Mouse (Mus musculus): Measurements from ENCODE around the gene Hs3st1. TPM values are rescaled to one million over a fixed set of nuclear protein-coding genes. Genes with fewer than 3 reads are reported as not detected.
"Not testable (repeated sequence)": the region's sequence is repeated elsewhere in the genome, so short reads cannot be mapped to it uniquely, and the experiment has no call there.

Gene Hs3st1
- polyA plus RNA-seq (2012; ENCODE audit: insufficient read depth, insufficient read length, missing spikeins): not detected in 2 replicates

- not testable (repeated sequence) for H3K27ac ChIP-seq (ENCODE audit: insufficient read depth, low read depth, low read length); H3K4me1 ChIP-seq (ENCODE audit: control insufficient read depth, insufficient read depth, low read length); H3K4me3 ChIP-seq (ENCODE audit: insufficient read depth, low read length)
Observed at GRCm38 (mm10) chr5:39755375-39755774, at the start of gene Hs3st1. Gene Hs3st1 (minus strand): TSS chr5:39755475.

- TF ChIP-seq POLR2A (IDR thresholded peaks at IDR 0.05; ENCODE audit: borderline replicate concordance, low read depth, low read length) (no peak), CTCF (IDR thresholded peaks at IDR 0.05; ENCODE audit: low read depth, low read length) (no peak)
- Histone ChIP-seq H3K4me1 (ENCODE audit: control insufficient read depth, insufficient read depth, low read length) (no peaks in the 10 kb centered on the region), H3K27ac (ENCODE audit: insufficient read depth, low read depth, low read length) (no peak overlapping the region), H3K4me3 (ENCODE audit: insufficient read depth, low read length) (no peak overlapping the region)
Observed at GRCm38 (mm10) chr5:39804663-39805062, 49.4 kb upstream of the Hs3st1 start.

- no peak for TF ChIP-seq POLR2A (IDR thresholded peaks at IDR 0.05; ENCODE audit: borderline replicate concordance, low read depth, low read length)
- no peak for TF ChIP-seq CTCF (IDR thresholded peaks at IDR 0.05; ENCODE audit: low read depth, low read length)
- no peak overlapping the region for H3K4me3 ChIP-seq (ENCODE audit: insufficient read depth, low read length)
- H3K4me1 ChIP-seq (ENCODE audit: control insufficient read depth, insufficient read depth, low read length): no peaks in the 10 kb centered on the region
- no peak overlapping the region for H3K27ac ChIP-seq (ENCODE audit: insufficient read depth, low read depth, low read length)
Observed at GRCm38 (mm10) chr5:39803941-39804340, 48.7 kb upstream of the Hs3st1 start.

GRCm38 (mm10) chr5:39803457-39803856 is 48.2 kb upstream of the Hs3st1 start:
- Histone ChIP-seq H3K4me1 (ENCODE audit: control insufficient read depth, insufficient read depth, low read length) (no peaks in the 10 kb centered on the region), H3K4me3 (ENCODE audit: insufficient read depth, low read length) (no peak overlapping the region), H3K27ac (ENCODE audit: insufficient read depth, low read depth, low read length) (no peak overlapping the region)
- no peak for TF ChIP-seq CTCF (IDR thresholded peaks at IDR 0.05; ENCODE audit: low read depth, low read length)

- no peaks in the 10 kb centered on the region for H3K4me1 ChIP-seq (ENCODE audit: control insufficient read depth, insufficient read depth, low read length)
- no peak overlapping the region for H3K4me3 ChIP-seq (ENCODE audit: insufficient read depth, low read length)
- TF ChIP-seq POLR2A (IDR thresholded peaks at IDR 0.05; ENCODE audit: borderline replicate concordance, low read depth, low read length) (no peak), CTCF (IDR thresholded peaks at IDR 0.05; ENCODE audit: low read depth, low read length) (no peak)
- no peak overlapping the region for H3K27ac ChIP-seq (ENCODE audit: insufficient read depth, low read depth, low read length)
Observed at GRCm38 (mm10) chr5:39802110-39802509, 46.8 kb upstream of the Hs3st1 start.

GRCm38 (mm10) chr5:39777094-39777710 is 21.9 kb upstream of the Hs3st1 start:
- H3K4me3 ChIP-seq (ENCODE audit: insufficient read depth, low read length): no peak overlapping the region
- TF ChIP-seq CTCF (IDR thresholded peaks at IDR 0.05; ENCODE audit: low read depth, low read length) (no peak), POLR2A (IDR thresholded peaks at IDR 0.05; ENCODE audit: borderline replicate concordance, low read depth, low read length) (no peak)
- H3K27ac ChIP-seq (ENCODE audit: insufficient read depth, low read depth, low read length): no peak overlapping the region

GRCm38 (mm10) chr5:39771680-39772348 is 16.5 kb upstream of the Hs3st1 start:
- Histone ChIP-seq H3K4me1 (ENCODE audit: control insufficient read depth, insufficient read depth, low read length) (no peaks in the 10 kb centered on the region), H3K27ac (ENCODE audit: insufficient read depth, low read depth, low read length) (no peak overlapping the region), H3K4me3 (ENCODE audit: insufficient read depth, low read length) (no peak overlapping the region)
- no peak for TF ChIP-seq POLR2A (IDR thresholded peaks at IDR 0.05; ENCODE audit: borderline replicate concordance, low read depth, low read length)
- TF ChIP-seq CTCF (IDR thresholded peaks at IDR 0.05; ENCODE audit: low read depth, low read length): no peak

More at GRCm38 (mm10) chr5:39777094-39777710, 21.9 kb upstream of the Hs3st1 start:
- H3K4me1 ChIP-seq (ENCODE audit: control insufficient read depth, insufficient read depth, low read length): no peaks in the 10 kb centered on the region

GRCm38 (mm10) chr5:39761682-39762456 is 6.6 kb upstream of the Hs3st1 start:
- no peak for TF ChIP-seq POLR2A (IDR thresholded peaks at IDR 0.05; ENCODE audit: borderline replicate concordance, low read depth, low read length)
- TF ChIP-seq CTCF (IDR thresholded peaks at IDR 0.05; ENCODE audit: low read depth, low read length): no peak
- H3K4me1 ChIP-seq (ENCODE audit: control insufficient read depth, insufficient read depth, low read length): no peaks in the 10 kb centered on the region
- H3K4me3 ChIP-seq (ENCODE audit: insufficient read depth, low read length): no peak overlapping the region
- H3K27ac ChIP-seq (ENCODE audit: insufficient read depth, low read depth, low read length): no peak overlapping the region

- TF ChIP-seq CTCF (IDR thresholded peaks at IDR 0.05; ENCODE audit: low read depth, low read length) (no peak), POLR2A (IDR thresholded peaks at IDR 0.05; ENCODE audit: borderline replicate concordance, low read depth, low read length) (no peak)
- no peak overlapping the region for H3K27ac ChIP-seq (ENCODE audit: insufficient read depth, low read depth, low read length)
- no peak overlapping the region for H3K4me3 ChIP-seq (ENCODE audit: insufficient read depth, low read length)
- no peaks in the 10 kb centered on the region for H3K4me1 ChIP-seq (ENCODE audit: control insufficient read depth, insufficient read depth, low read length)
Observed at GRCm38 (mm10) chr5:39758890-39759475, 3.7 kb upstream of the Hs3st1 start.

GRCm38 (mm10) chr5:39736843-39737242 is 18.4 kb downstream of the Hs3st1 start:
- no peak overlapping the region for H3K27ac ChIP-seq (ENCODE audit: insufficient read depth, low read depth, low read length)
- no peak overlapping the region for H3K4me3 ChIP-seq (ENCODE audit: insufficient read depth, low read length)
- TF ChIP-seq CTCF (IDR thresholded peaks at IDR 0.05; ENCODE audit: low read depth, low read length) (no peak), POLR2A (IDR thresholded peaks at IDR 0.05; ENCODE audit: borderline replicate concordance, low read depth, low read length) (no peak)
- H3K4me1 ChIP-seq (ENCODE audit: control insufficient read depth, insufficient read depth, low read length): no peaks in the 10 kb centered on the region
